Mouse (Mus musculus): ENCODE results near the gene Ttc21a.

- no peak for TF ChIP-seq EP300 (optimal IDR thresholded peaks at IDR 0.05)
- TF ChIP-seq CTCF (IDR thresholded peaks at IDR 0.05; ENCODE audit: low read depth) = peak; percentile 69
Measured at GRCm38 (mm10) chr9:119945173-119945900, 7.9 kb downstream of the Ttc21a start.

Measured in stomach, postnatal 0 days (tissue).